Mouse (Mus musculus) CH12.LX (cell line): ENCODE data around the gene Casp7. TPM values are rescaled to one million over a fixed set of nuclear protein-coding genes. Genes with fewer than 3 reads are reported as not detected.

Experiments used
- DNase-seq: peaks from one replicate; pipeline ENCODE4 v3.0.0-alpha.2; 2013; ENCODE audit errors: extremely low read depth
- H3K27ac ChIP-seq: 2 replicates; pipeline ENCODE4 v1.5.1; 2012; ENCODE audit warnings: low read depth, mild to moderate bottlenecking, control low read depth, moderate library complexity; ENCODE audit not compliant: insufficient read depth
- H3K27me3 ChIP-seq: replicated peaks from 2 replicates; pipeline ENCODE3; 2012; ENCODE audit warnings: inconsistent platforms
- H3K36me3 ChIP-seq, 2 experiments: replicated peaks in 1 of 2; 2 replicates each; pipeline versions ENCODE3 to v1.6.1; 2012; ENCODE audit warnings: inconsistent platforms in 1 of 2, low read length in 1 of 2, mild to moderate bottlenecking in 1 of 2, mixed read lengths in 1 of 2, moderate library complexity in 1 of 2; ENCODE audit not compliant: control insufficient read depth in 1 of 2, insufficient read depth in 1 of 2
- H3K4me1 ChIP-seq, 2 experiments: 2 replicates each; pipeline ENCODE4 v1.6.1; 2012; ENCODE audit warnings: inconsistent platforms in 1 of 2, moderate library complexity in 1 of 2; ENCODE audit not compliant: insufficient read depth in 2 of 2, control insufficient read depth in 1 of 2
- H3K4me2 ChIP-seq: 2 replicates; pipeline ENCODE4 v1.6.1; 2012; ENCODE audit warnings: low read depth, mild to moderate bottlenecking, control low read depth; ENCODE audit not compliant: poor library complexity, insufficient read depth, severe bottlenecking
- H3K4me3 ChIP-seq, 3 experiments: fragments of 150-350 bp in 1 of 3; sonication (generic) in 1 of 3; replicated peaks in 1 of 3; 2 replicates each; pipeline versions ENCODE3 to v1.5.1; 2011 to 2012; ENCODE audit warnings: low read depth in 2 of 3, low read length in 2 of 3, mild to moderate bottlenecking in 2 of 3, moderate library complexity in 2 of 3, control low read depth in 1 of 3, improper control_type of control experiment in 1 of 3, inconsistent platforms in 1 of 3, mixed read lengths in 1 of 3; ENCODE audit not compliant: poor library complexity in 1 of 3
- H3K79me2 ChIP-seq: replicated peaks from 2 replicates; pipeline ENCODE4 v1.6.1; 2012; ENCODE audit warnings: mild to moderate bottlenecking, moderate library complexity; ENCODE audit not compliant: control insufficient read depth, poor library complexity, insufficient read depth, severe bottlenecking; ENCODE audit errors: extremely low read depth
- H3K9ac ChIP-seq: 2 replicates; pipeline ENCODE4 v1.6.1; 2012; ENCODE audit warnings: low read depth, mild to moderate bottlenecking, control low read depth, moderate library complexity; ENCODE audit not compliant: insufficient read depth
- H3K9me3 ChIP-seq: replicated peaks from 2 replicates; pipeline ENCODE3; 2012; ENCODE audit warnings: low read length, inconsistent platforms, mixed read lengths
- BHLHE40 ChIP-seq: IDR thresholded peaks from 2 replicates; pipeline ENCODE4 v1.6.1; 2011; ENCODE audit warnings: mild to moderate bottlenecking, low read depth, low read length, improper control_type of control experiment
- CHD1 ChIP-seq: IDR thresholded peaks from 2 replicates; pipeline ENCODE4 v1.6.1; 2012; ENCODE audit warnings: low read depth, low read length, improper control_type of control experiment, inconsistent platforms
- EP300 ChIP-seq: IDR thresholded peaks from 2 replicates; pipeline ENCODE4 v1.6.1; 2011; ENCODE audit warnings: low read length, improper control_type of control experiment
- IRF4 ChIP-seq: IDR thresholded peaks from 2 replicates; pipeline ENCODE4 v1.6.1; 2014; ENCODE audit warnings: low read depth, mild to moderate bottlenecking, inconsistent platforms, low read length, improper control_type of control experiment
- JUN ChIP-seq: IDR thresholded peaks from 2 replicates; pipeline ENCODE4 v1.6.1; 2011; ENCODE audit warnings: low read depth, mild to moderate bottlenecking, low read length, improper control_type of control experiment, moderate library complexity; ENCODE audit not compliant: insufficient read depth
- KAT2A ChIP-seq: IDR thresholded peaks from 2 replicates; pipeline ENCODE4 v1.6.1; 2012; ENCODE audit warnings: low read length, improper control_type of control experiment, inconsistent platforms; ENCODE audit not compliant: insufficient replicate concordance
- MAZ ChIP-seq: IDR thresholded peaks from 2 replicates; pipeline ENCODE4 v1.6.1; 2012; ENCODE audit warnings: low read depth, mild to moderate bottlenecking, inconsistent platforms, low read length, improper control_type of control experiment, moderate library complexity
- MEF2A ChIP-seq: IDR thresholded peaks from 2 replicates; pipeline ENCODE4 v1.6.1; 2014; ENCODE audit warnings: low read depth, mild to moderate bottlenecking, inconsistent platforms, low read length, improper control_type of control experiment, borderline replicate concordance
- MXI1 ChIP-seq: IDR thresholded peaks from 2 replicates; pipeline ENCODE4 v1.6.1; 2011; ENCODE audit warnings: mild to moderate bottlenecking, low read depth, low read length, improper control_type of control experiment
- MYC ChIP-seq: IDR thresholded peaks from 2 replicates; pipeline ENCODE4 v1.6.1; 2011; ENCODE audit warnings: low read depth, mild to moderate bottlenecking, improper control_type of control experiment, low read length
- POLR2A ChIP-seq: IDR thresholded peaks from 2 replicates; pipeline ENCODE4 v1.6.1; 2011; ENCODE audit warnings: low read depth, mild to moderate bottlenecking, improper control_type of control experiment, low read length
- RAD21 ChIP-seq: IDR thresholded peaks from 2 replicates; pipeline ENCODE4 v1.6.1; 2011; ENCODE audit warnings: low read depth, mild to moderate bottlenecking, low read length, improper control_type of control experiment, moderate library complexity
- SIN3A ChIP-seq: IDR thresholded peaks from 2 replicates; pipeline ENCODE4 v1.6.1; 2012; ENCODE audit warnings: low read length, improper control_type of control experiment, inconsistent platforms
- TBP ChIP-seq: conservative IDR thresholded peaks from 2 replicates; pipeline ENCODE4 v1.6.1; 2011; ENCODE audit warnings: low read depth, low read length, improper control_type of control experiment
- TCF12 ChIP-seq: IDR thresholded peaks from 2 replicates; pipeline ENCODE4 v1.6.1; 2014; ENCODE audit warnings: low read depth, mild to moderate bottlenecking, inconsistent platforms, low read length, improper control_type of control experiment
- USF1 ChIP-seq: IDR thresholded peaks from 2 replicates; pipeline ENCODE4 v1.6.1; 2014; ENCODE audit warnings: low read depth, mild to moderate bottlenecking, inconsistent platforms, low read length, improper control_type of control experiment
- ZKSCAN1 ChIP-seq: IDR thresholded peaks from 2 replicates; pipeline ENCODE4 v1.6.1; 2012; ENCODE audit warnings: low read depth, inconsistent platforms, low read length, improper control_type of control experiment, borderline replicate concordance
- dilution Hi-C: fragments of 300-500 bp; cut with MboI; formaldehyde crosslinking; loops from 2 replicates; pipeline ENCODE4 v1.14.3; 2020; ENCODE audit warnings: low sequenced_read_pairs; ENCODE audit not compliant: extremely low pct_unique_long_range_greater_than_20kb, extremely low pct_ligation_motif_present
- in situ Hi-C: fragments of 300-500 bp; cut with MboI; formaldehyde crosslinking; loops from 3 replicates; pipeline ENCODE4 v1.14.3; 2019; ENCODE audit warnings: low sequenced_read_pairs, low pct_ligation_motif_present, low pct_unique_long_range_greater_than_20kb, mixed read lengths
- polyA plus RNA-seq: library from polyadenylated mRNA; unstranded; fragments of >175 nt; gene quantifications from 2 replicates; pipeline ENCODE4 v1.2.1, GENCODE M21; 2012; ENCODE audit warnings: low read depth; ENCODE audit not compliant: insufficient read length
- total RNA-seq, 2 experiments: library from RNA; depleted of rRNA; stranded (reverse); fragments of 300-350 nt in 1 of 2; fragments of >200 nt in 1 of 2; gene quantifications; 2 replicates each; pipeline ENCODE4 v1.2.3; 2012 to 2014

Gene Casp7
- total and polyA plus RNA-seq, 3 experiments = 6.3 to 11.8 (median 6.8) TPM

- H3K79me2 ChIP-seq = no peaks in the 10 kb centered on the region
- DNase-seq = no peak
- H3K27me3 ChIP-seq = no peaks in the 10 kb centered on the region
- H3K4me3 ChIP-seq = no peak overlapping the region
- H3K4me1 ChIP-seq = peaks cover 6 to 15% of the 10 kb centered on the region in 2 experiments
- in situ Hi-C loops = no loop called here
- H3K9me3 ChIP-seq = no peaks in the 10 kb centered on the region
- dilution Hi-C loops = no loop called here
- no peaks in the 10 kb centered on the region for H3K36me3 ChIP-seq
- no peak overlapping the region for H3K27ac ChIP-seq
- TF ChIP-seq BHLHE40 (no peak), MEF2A (no peak), CHD1 (no peak), IRF4 (no peak), MXI1 (no peak), POLR2A (no peak)
- TF ChIP-seq, all 38 proteins: peak for 0
- Histone ChIP-seq H3K4me2 (no peak overlapping the region), H3K9ac (no peak overlapping the region)
Observed at GRCm38 (mm10) chr19:56459154-56460050, 62.5 kb downstream of the Casp7 start.

GRCm38 (mm10) chr19:56460241-56460640, 63.3 kb downstream of the Casp7 start:
- DNase-seq = no peak
- H3K36me3 ChIP-seq = no peaks in the 10 kb centered on the region
- H3K4me2 ChIP-seq = no peak overlapping the region
- H3K4me3 ChIP-seq = no peak overlapping the region
- TF ChIP-seq EP300 (no peak), ZKSCAN1 (no peak), TBP (no peak), MAZ (no peak), TCF12 (no peak), JUN (no peak)
- no peaks in the 10 kb centered on the region for H3K9me3 ChIP-seq
- no peaks in the 10 kb centered on the region for H3K79me2 ChIP-seq
- H3K27ac ChIP-seq = no peak overlapping the region
- no peak overlapping the region for H3K9ac ChIP-seq
- peaks cover 6 to 8% of the 10 kb centered on the region in 2 experiments for H3K4me1 ChIP-seq
- dilution Hi-C loops (no loop called here), in situ Hi-C loops (no loop called here)
- no peaks in the 10 kb centered on the region for H3K27me3 ChIP-seq

- Histone ChIP-seq H3K27me3 (no peaks in the 10 kb centered on the region), H3K9me3 (no peaks in the 10 kb centered on the region), H3K79me2 (no peaks in the 10 kb centered on the region), H3K36me3 (no peaks in the 10 kb centered on the region), H3K4me3 (no peak within 1 kb of the TSS), H3K9ac (no peak within 1 kb of the TSS), H3K27ac (no peak within 1 kb of the TSS), H3K4me2 (no peak within 1 kb of the TSS), H3K4me1 (no peaks in the 10 kb centered on the region)
- DNase-seq = no peak
- no peak for TF ChIP-seq MYC
- no peak for TF ChIP-seq SIN3A
- TF ChIP-seq KAT2A = no peak
- no peak for TF ChIP-seq RAD21
- TF ChIP-seq USF1 = no peak
- dilution Hi-C loops (no loop called here), in situ Hi-C loops (no loop called here)
Observed at GRCm38 (mm10) chr19:56461522-56462101, 64.7 kb downstream of the Casp7 start, which contains the start of gene Plekhs1. Gene Plekhs1 (plus strand): TSS chr19:56461640.
